Mouse (Mus musculus) bone marrow macrophage, adult 2 months (primary cell): ENCODE data around the gene Tdpoz3.
"Not testable (repeated sequence)": the region's sequence is repeated elsewhere in the genome, so short reads cannot be mapped to it uniquely, and the experiment has no call there.

Experiments used
- CTCF ChIP-seq: IDR thresholded peaks from 2 replicates; pipeline ENCODE4 v1.5.1; 2012; ENCODE audit warnings: low read depth, mild to moderate bottlenecking, low read length, moderate library complexity
- POLR2A ChIP-seq: IDR thresholded peaks from 2 replicates; pipeline ENCODE4 v1.6.1; 2012; ENCODE audit warnings: mild to moderate bottlenecking, low read depth, low read length, borderline replicate concordance

DNA sequence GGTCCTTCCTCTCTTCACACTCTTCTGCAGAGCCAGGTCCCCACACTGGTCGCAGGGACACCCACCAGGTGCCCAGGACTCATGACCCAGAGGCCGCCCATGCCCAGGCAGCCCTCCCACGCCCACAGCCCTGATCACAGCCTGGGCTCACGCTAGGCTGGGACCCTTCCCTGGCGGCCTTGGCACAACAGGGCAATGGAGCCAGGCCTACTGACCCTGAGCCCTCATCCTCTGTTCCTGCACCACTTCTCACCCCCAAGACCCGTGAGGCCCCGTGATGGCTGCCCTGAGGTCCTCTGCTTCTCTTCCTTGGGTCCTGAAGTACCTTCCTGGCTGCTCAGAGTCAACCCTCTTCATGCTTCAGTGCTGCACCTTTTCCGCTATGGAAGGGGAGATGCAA, 44.8 kb downstream of the Tdpoz3 start:
- TF ChIP-seq CTCF, POLR2A: not testable (repeated sequence)
